Mouse (Mus musculus) limb, embryonic 12.5 days (tissue): ENCODE measurements around the gene Sec24c. TPM values are rescaled to one million over a fixed set of nuclear protein-coding genes. Genes with fewer than 3 reads are reported as not detected.

Source experiments
- ATAC-seq: fragments of 200-750 bp; cut with Nextera tagmentation; 2 replicates; pipeline ENCODE4 v1.8.0; 2017; ENCODE audit warnings: low read depth, moderate TSS enrichment; ENCODE audit not compliant: insufficient number of reproducible peaks, insufficient read depth, low FRiP score, low TSS enrichment
- H3K27ac ChIP-seq: fragments of 300-500 bp; sonication (generic); 2 replicates; pipeline ENCODE4 v1.5.1; 2016; ENCODE audit warnings: mild to moderate bottlenecking, moderate library complexity
- H3K27me3 ChIP-seq: fragments of 300-500 bp; sonication (generic); 2 replicates; pipeline ENCODE4 v1.6.1; 2016; ENCODE audit warnings: mild to moderate bottlenecking, moderate library complexity
- H3K36me3 ChIP-seq: fragments of 300-500 bp; sonication (generic); 2 replicates; pipeline ENCODE4 v1.6.1; 2016; ENCODE audit warnings: mild to moderate bottlenecking, moderate library complexity
- H3K4me1 ChIP-seq: fragments of 300-500 bp; sonication (generic); replicated peaks from 2 replicates; pipeline ENCODE4 v1.6.1; 2016
- H3K4me2 ChIP-seq: fragments of 300-500 bp; sonication (generic); 2 replicates; pipeline ENCODE4 v1.6.1; 2016; ENCODE audit warnings: mild to moderate bottlenecking, moderate library complexity
- H3K4me3 ChIP-seq: fragments of 300-500 bp; sonication (generic); replicated peaks from 2 replicates; pipeline ENCODE4 v1.5.1; 2016; ENCODE audit warnings: mild to moderate bottlenecking
- H3K9ac ChIP-seq: fragments of 300-500 bp; sonication (generic); replicated peaks from 2 replicates; pipeline ENCODE4 v1.6.1; 2016; ENCODE audit warnings: mild to moderate bottlenecking, moderate library complexity
- H3K9me3 ChIP-seq: fragments of 300-500 bp; sonication (generic); 2 replicates; pipeline ENCODE4 v1.6.1; 2016; ENCODE audit warnings: mild to moderate bottlenecking, moderate library complexity
- WGBS: fragments of 180-500 bp; shearing (Covaris S2); methylation state at CpG from one replicate; pipeline ENCODE4 v1.1.7; 2016; 5-methylcytosine and 5-hydroxymethylcytosine counted together
- microRNA-seq: library from miRNA; unstranded; fragments of <30 nt; microRNA quantifications from one replicate; pipeline ENCODE4, GENCODE M21; 2017
- polyA plus RNA-seq: library from polyadenylated mRNA; unstranded; fragments of >200 nt; fragmentation: Nextera tagmentation; extraction: Ambion mirVana; gene quantifications from 2 replicates; pipeline ENCODE4 v1.2.1, GENCODE M21; 2016

Gene Sec24c
- polyA plus RNA-seq, 1 experiment from 2014 or later = 77.2 TPM

DNA sequence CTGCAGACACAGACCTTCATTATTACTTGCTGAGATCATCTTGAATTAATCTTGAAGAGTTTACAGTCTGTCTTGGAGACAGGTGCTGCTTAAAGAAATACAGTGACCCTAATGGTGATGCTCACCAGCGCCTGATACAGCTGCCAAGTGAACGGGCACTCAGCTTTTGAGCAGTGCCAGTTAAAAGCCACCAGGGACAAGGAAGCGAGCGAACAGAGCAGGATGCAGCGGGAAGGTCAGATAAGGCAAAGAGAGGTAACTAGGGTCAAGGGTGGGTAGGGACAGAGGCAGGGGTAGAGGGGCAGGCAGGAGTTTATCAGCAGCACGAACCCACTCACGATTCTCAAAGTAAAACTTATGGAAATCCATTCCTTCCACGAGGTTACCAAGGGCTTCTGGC lies 64.4 kb downstream of the Sec24c start:
- 83% methylated on average over 8 of the region's 8 CpGs for WGBS
- Histone ChIP-seq H3K4me3 (no peak overlapping the region), H3K9me3 (no peaks in the 10 kb centered on the region), H3K9ac (no peak overlapping the region), H3K27me3 (no peaks in the 10 kb centered on the region), H3K4me1 (peaks cover 2% of the 10 kb centered on the region; the same call in 1 of the 2 replicates), H3K4me2 (no peak overlapping the region), H3K36me3 (peaks cover 77% of the 10 kb centered on the region), H3K27ac (no peak overlapping the region)
- no peak for ATAC-seq

DNA sequence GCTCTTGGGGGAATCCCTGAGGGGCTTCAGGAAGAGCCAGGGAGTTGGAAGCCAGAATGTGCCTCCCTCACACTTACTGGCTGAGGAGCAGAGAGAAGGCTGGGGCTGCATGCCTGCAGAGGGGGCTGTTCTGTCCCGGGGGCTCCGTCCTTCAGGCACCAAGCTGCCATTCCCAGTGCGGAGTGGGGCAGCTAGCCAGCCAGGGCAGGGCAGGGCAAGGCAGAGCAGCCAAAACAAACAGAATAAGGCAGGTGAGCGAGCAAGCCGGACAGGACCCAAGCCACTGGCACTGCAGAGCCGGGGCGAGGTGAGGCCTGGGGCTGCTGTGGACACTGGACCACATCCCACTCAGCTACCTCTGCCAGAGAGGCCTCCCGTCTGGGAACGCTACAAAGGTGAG lies 67.2 kb downstream of the Sec24c start:
- H3K27ac ChIP-seq = no peak overlapping the region
- no peaks in the 10 kb centered on the region for H3K4me1 ChIP-seq
- no peak for ATAC-seq
- H3K9ac ChIP-seq = no peak overlapping the region
- peaks cover 92% of the 10 kb centered on the region for H3K36me3 ChIP-seq
- no peak overlapping the region for H3K4me3 ChIP-seq
- 95% methylated on average over 9 of the region's 9 CpGs for WGBS
- no peaks in the 10 kb centered on the region for H3K27me3 ChIP-seq
- no peaks in the 10 kb centered on the region for H3K9me3 ChIP-seq
- no peak overlapping the region for H3K4me2 ChIP-seq

DNA sequence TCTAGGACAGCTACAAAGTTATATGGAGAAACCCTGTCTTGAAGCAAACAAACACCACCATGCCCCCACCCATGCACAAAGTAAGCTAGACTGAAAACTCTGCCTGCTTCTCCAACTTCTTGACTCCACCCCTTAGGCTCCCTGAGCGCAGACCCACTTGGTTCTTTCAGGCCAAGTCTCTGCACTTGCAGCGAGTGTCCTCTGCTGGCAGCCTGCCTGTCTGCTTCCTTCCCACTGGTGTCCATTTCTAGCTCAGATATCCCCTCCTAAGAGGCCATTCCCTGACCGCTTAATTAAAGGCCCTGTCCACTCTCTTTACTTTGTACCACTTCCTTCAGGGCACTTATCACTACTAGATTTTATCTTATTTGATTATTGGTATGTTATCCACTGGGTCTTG lies 69.5 kb downstream of the Sec24c start:
- no peak overlapping the region for H3K4me2 ChIP-seq
- WGBS = 86% methylated on average over 3 of the region's 3 CpGs
- no peak for ATAC-seq
- no peak overlapping the region for H3K9ac ChIP-seq
- no peaks in the 10 kb centered on the region for H3K4me1 ChIP-seq
- H3K36me3 ChIP-seq = peaks cover 91% of the 10 kb centered on the region
- no peaks in the 10 kb centered on the region for H3K9me3 ChIP-seq
- no peaks in the 10 kb centered on the region for H3K27me3 ChIP-seq
- H3K4me3 ChIP-seq = no peak overlapping the region
- no peak overlapping the region for H3K27ac ChIP-seq

Small RNA genes lying within 50 kb of the gene (microRNA-seq; reads per million reads assigned to microRNA genes)
- gene Mir6946 = 1.4 reads per million

Other genes with a start within 250 kb of the Sec24c start
- 0.21 and 0.64 TPM in 2 replicates for gene Cfap70, start 222.1 kb upstream of the Sec24c start, polyA plus RNA-seq
- gene Anxa7, start 194.2 kb upstream of the Sec24c start, polyA plus RNA-seq = 27.2 and 29.3 TPM in 2 replicates
- gene Mss51, start 177.4 kb upstream of the Sec24c start, polyA plus RNA-seq = 1.3 and 1.4 TPM in 2 replicates
- 56.9 and 62.5 TPM in 2 replicates for gene Ppp3cb, start 127.7 kb upstream of the Sec24c start, polyA plus RNA-seq
- 11.4 and 13.7 TPM in 2 replicates for gene Usp54, start 33.2 kb upstream of the Sec24c start, polyA plus RNA-seq
- 1.3 and 1.5 TPM in 2 replicates for gene Myoz1, start 17.8 kb upstream of the Sec24c start, polyA plus RNA-seq
- 11.7 and 14.2 TPM in 2 replicates for gene Synpo2l, start 6.0 kb upstream of the Sec24c start, polyA plus RNA-seq
- gene Fut11, start 20.7 kb downstream of the Sec24c start, polyA plus RNA-seq = 24.9 and 27.2 TPM in 2 replicates
- gene Chchd1, start 28.7 kb downstream of the Sec24c start, polyA plus RNA-seq = 243 and 264 TPM in 2 replicates
- gene Zswim8, start 33.2 kb downstream of the Sec24c start, polyA plus RNA-seq = 37.5 and 43.6 TPM in 2 replicates
- 29.6 and 33.1 TPM in 2 replicates for gene Ndst2, start 60.3 kb downstream of the Sec24c start, polyA plus RNA-seq
- gene Camk2g, start 119.8 kb downstream of the Sec24c start, polyA plus RNA-seq = 59.0 and 67.8 TPM in 2 replicates
- 0.64 and 0.68 TPM in 2 replicates for gene Plau, start 162.4 kb downstream of the Sec24c start, polyA plus RNA-seq